Comparison of ENCODE assay signal across 8 mouse cellular contexts in genomic region chr5:139484185-139484814, GRCm38 (mm10). TPM values are rescaled to one million over a fixed set of nuclear protein-coding genes. Genes with fewer than 3 reads are reported as not detected.
DNase-seq lines count a peak whose midpoint lies in the region; ATAC-seq and TF ChIP-seq lines count a peak whose summit lies in the region.

TSS of gene Zfand2a (minus strand) at chr5:139484549.

- WGBS in forebrain, embryonic 13.5 days = under 1% methylated on average over 42 of the region's 42 CpGs
- under 1% methylated on average over 42 of the region's 42 CpGs for WGBS in large intestine, adult 2 months
- WGBS in liver, postnatal 0 days (ENCODE audit: insufficient replicate concordance) = under 1% methylated on average over 42 of the region's 42 CpGs
- 1% methylated on average over 42 of the region's 42 CpGs for WGBS in neural tube, embryonic 14.5 days

- peak within 1 kb of the TSS; percentile 97 for H3K4me3 ChIP-seq in ES-Bruce4 (ENCODE audit: low read depth, low read length)
- H3K4me3 ChIP-seq in forebrain, embryonic 13.5 days = peak within 1 kb of the TSS; percentile 84
- H3K4me3 ChIP-seq in liver, postnatal 0 days (ENCODE audit: low read depth, low read length) = peak within 1 kb of the TSS; percentile 97
- H3K4me3 ChIP-seq in neural tube, embryonic 14.5 days (ENCODE audit: low read depth, low read length) = peak within 1 kb of the TSS; percentile 86

- no peaks in the 10 kb centered on the region for H3K9me3 ChIP-seq in ES-Bruce4 (replicated peaks; ENCODE audit: control insufficient read depth, insufficient read depth, low read length, poor library complexity, severe bottlenecking)
- peaks cover 13% of the 10 kb centered on the region for H3K9me3 ChIP-seq in forebrain, embryonic 13.5 days (replicated peaks)
- no peaks in the 10 kb centered on the region for H3K9me3 ChIP-seq in liver, postnatal 0 days (ENCODE audit: low read length)
- H3K9me3 ChIP-seq in neural tube, embryonic 14.5 days (ENCODE audit: control insufficient read depth, low read length) = 0 out of 2 replicates have a peak, but pooled peaks cover 2% of the 10 kb centered on the region

- DNase-seq in heart, postnatal 10 days = peak; percentile 99 to 100
- DNase-seq in large intestine, adult 2 months (ENCODE audit: low read depth, low spot score) = peak; percentile 99
- peak; percentile 100 for DNase-seq in liver, postnatal 0 days
- DNase-seq in testis, postnatal 10 days (ENCODE audit: low spot score) = peak; percentile 99

- peak within 1 kb of the TSS; percentile 74 for H3K27ac ChIP-seq in ES-Bruce4 (ENCODE audit: insufficient read depth, low read length)
- peak within 1 kb of the TSS; percentile 60; the same call in 1 of the 2 replicates for H3K27ac ChIP-seq in forebrain, embryonic 13.5 days
- H3K27ac ChIP-seq in liver, postnatal 0 days (ENCODE audit: low read depth) = peak within 1 kb of the TSS; percentile 89
- peak within 1 kb of the TSS; percentile 82 for H3K27ac ChIP-seq in neural tube, embryonic 14.5 days (ENCODE audit: low read depth, low read length)

- TF ChIP-seq CTCF in ES-Bruce4 (IDR thresholded peaks at IDR 0.05; ENCODE audit: low read depth, low read length) = no peak
- TF ChIP-seq CTCF in liver, postnatal 0 days (IDR thresholded peaks at IDR 0.05; ENCODE audit: low read depth) = no peak

- H3K9ac ChIP-seq in ES-Bruce4 (ENCODE audit: low read depth, poor library complexity, severe bottlenecking) = peak within 1 kb of the TSS; percentile 74
- H3K9ac ChIP-seq in forebrain, embryonic 13.5 days = peak within 1 kb of the TSS; percentile 83
- peak within 1 kb of the TSS; percentile 90 for H3K9ac ChIP-seq in liver, postnatal 0 days (replicated peaks)
- H3K9ac ChIP-seq in neural tube, embryonic 14.5 days (replicated peaks; ENCODE audit: low read depth, low read length) = peak within 1 kb of the TSS; percentile 76

- no peaks in the 10 kb centered on the region for H3K27me3 ChIP-seq in ES-Bruce4 (ENCODE audit: control insufficient read depth, insufficient read depth, low read length, poor library complexity, severe bottlenecking)
- H3K27me3 ChIP-seq in forebrain, embryonic 13.5 days = no peaks in the 10 kb centered on the region
- no peaks in the 10 kb centered on the region for H3K27me3 ChIP-seq in liver, postnatal 0 days (ENCODE audit: insufficient read depth, low read length)
- H3K27me3 ChIP-seq in neural tube, embryonic 14.5 days (ENCODE audit: control insufficient read depth, insufficient read depth, low read length) = no peaks in the 10 kb centered on the region

- peak; percentile 97 for ATAC-seq in cerebellum, adult (ENCODE audit: insufficient number of reproducible peaks, low FRiP score, low TSS enrichment)
- peak; percentile 97 for ATAC-seq in forebrain, embryonic 13.5 days
- ATAC-seq in liver, postnatal 0 days = peak; percentile 100
- ATAC-seq in neural tube, embryonic 14.5 days (ENCODE audit: low read depth) = peak; percentile 98

- H3K36me3 ChIP-seq in ES-Bruce4 (ENCODE audit: control insufficient read depth, insufficient read depth, low read length, poor library complexity, severe bottlenecking) = 0 out of 2 replicates have a peak, but pooled peaks cover 7% of the 10 kb centered on the region
- peaks cover 30% of the 10 kb centered on the region for H3K36me3 ChIP-seq in forebrain, embryonic 13.5 days (ENCODE audit: poor library complexity, severe bottlenecking)
- H3K36me3 ChIP-seq in liver, postnatal 0 days (replicated peaks; ENCODE audit: insufficient read depth, low read length) = peaks cover 18% of the 10 kb centered on the region
- H3K36me3 ChIP-seq in neural tube, embryonic 14.5 days (ENCODE audit: control insufficient read depth, insufficient read depth, low read length) = peaks cover 17% of the 10 kb centered on the region; the same call in 1 of the 2 replicates

- H3K4me2 ChIP-seq in forebrain, embryonic 13.5 days = peak within 1 kb of the TSS; percentile 90
- H3K4me2 ChIP-seq in liver, postnatal 0 days (ENCODE audit: low read depth, low read length) = peak within 1 kb of the TSS; percentile 76
- peak within 1 kb of the TSS; percentile 76 for H3K4me2 ChIP-seq in neural tube, embryonic 14.5 days (ENCODE audit: low read depth, low read length)

- no peak for TF ChIP-seq EP300 in ES-Bruce4 (IDR thresholded peaks at IDR 0.05; ENCODE audit: insufficient read depth, low read depth, low read length)
- TF ChIP-seq EP300 in liver, postnatal 0 days (IDR thresholded peaks at IDR 0.05; ENCODE audit: low read depth) = peak; percentile 28; the same call in 1 of the 2 replicates

- intact Hi-C loops in heart, postnatal 10 days (cut with DNase I) = loop anchor here (2.0 kb wide), 1 partner anchor 23 kb away; the partner anchor contains the start of gene 3110082I17Rik

- peak; percentile 95 for TF ChIP-seq POLR2A in ES-Bruce4 (IDR thresholded peaks at IDR 0.05; ENCODE audit: insufficient read depth, low read length)

- no peaks in the 10 kb centered on the region for H3K4me1 ChIP-seq in ES-Bruce4 (ENCODE audit: control insufficient read depth, insufficient read depth, low read length)
- H3K4me1 ChIP-seq in forebrain, embryonic 13.5 days = peaks cover 14% of the 10 kb centered on the region
- peaks cover 12% of the 10 kb centered on the region for H3K4me1 ChIP-seq in liver, postnatal 0 days (ENCODE audit: insufficient read depth)
- peaks cover 10% of the 10 kb centered on the region; the same call in 1 of the 2 replicates for H3K4me1 ChIP-seq in neural tube, embryonic 14.5 days (ENCODE audit: control insufficient read depth, insufficient read depth, low read length)

RNA-seq across cellular contexts. Expression of gene Zfand2a, which starts in this region (rescaled TPM):
- 10.7 and 11.3 TPM in 2 replicates for polyA plus RNA-seq in ES-Bruce4 (2011; ENCODE audit: insufficient read depth, insufficient read length, low read depth, missing spikeins)
- 8.9 and 9.5 TPM in 2 replicates for polyA plus RNA-seq in forebrain, embryonic 13.5 days (2015; fragmentation: Nextera tagmentation; extraction: Ambion mirVana)
- total RNA-seq in heart, postnatal 10 days (2021) = 10 to 100 TPM; 20.6 to 21.5 TPM
- 11.9 and 16.0 TPM in 2 replicates for polyA plus RNA-seq in large intestine, adult 2 months (2012; rRNA removed)
- 1.8 TPM in 2 replicates for polyA plus RNA-seq in liver, postnatal 0 days (2015; fragmentation: Nextera tagmentation; extraction: Ambion mirVana)
- 13.3 and 15.2 TPM in 2 replicates for polyA plus RNA-seq in neural tube, embryonic 14.5 days (2014; fragmentation: Nextera tagmentation; extraction: Ambion mirVana)

Comparison
In these comparisons a context has a peak if more than half of its experiments do, and no peak if none do; other contexts are left out.
1. Peak in every context shown above with its lines: DNase-seq, ATAC-seq, H3K4me3 ChIP-seq and H3K27ac ChIP-seq.